15 mouse cellular contexts compared by ENCODE assay signal in the genomic region with DNA sequence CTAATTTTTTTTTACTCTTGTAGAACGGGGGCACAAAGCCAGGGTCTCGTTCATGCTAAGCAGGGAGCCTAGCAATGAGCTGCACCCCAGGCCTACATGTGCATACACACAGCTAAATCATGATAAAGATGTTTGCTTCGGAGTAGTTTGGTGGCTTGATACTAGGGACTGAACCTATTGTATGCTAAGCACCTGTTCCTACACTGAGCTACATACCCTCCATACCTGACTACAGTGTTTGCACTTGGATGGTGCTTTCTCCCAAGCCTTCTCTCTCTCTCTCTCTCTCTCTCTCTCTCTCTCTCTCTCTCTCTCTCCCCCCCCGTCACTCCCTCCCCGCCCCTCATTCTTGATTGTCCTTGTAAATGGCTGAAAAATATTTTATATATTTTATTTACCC. TPM values are rescaled to one million over a fixed set of nuclear protein-coding genes. Genes with fewer than 3 reads are reported as not detected.
DNase-seq lines count a peak whose midpoint lies in the region; ATAC-seq and TF ChIP-seq lines count a peak whose summit lies in the region.
"Had no signal": no experiment of that assay in that cellular context is flagged by ENCODE, and none has a peak within 500 bp of the region (broad histone marks: within the 10 kb centered on the region; RNA-seq: fewer than 3 reads in every experiment).

No protein-coding gene starts in this region.

- H3K36me3 ChIP-seq in forebrain, embryonic 11.5 days (ENCODE audit: control insufficient read depth, insufficient read depth, low read length) = no peaks in the 10 kb centered on the region
- no peaks in the 10 kb centered on the region for H3K36me3 ChIP-seq in forebrain, postnatal 0 days (ENCODE audit: insufficient read depth)
- no peaks in the 10 kb centered on the region for H3K36me3 ChIP-seq in forebrain, embryonic 13.5 days (ENCODE audit: poor library complexity, severe bottlenecking)
- no peaks in the 10 kb centered on the region for H3K36me3 ChIP-seq in forebrain, embryonic 15.5 days
- H3K36me3 ChIP-seq: embryonic facial prominence, embryonic 10.5 days; embryonic facial prominence, embryonic 12.5 days had no signal

- no peak overlapping the region for H3K9ac ChIP-seq in forebrain, embryonic 11.5 days (ENCODE audit: low read length)
- no peak overlapping the region for H3K9ac ChIP-seq in forebrain, postnatal 0 days
- H3K9ac ChIP-seq in forebrain, embryonic 13.5 days = no peak overlapping the region
- no peak overlapping the region for H3K9ac ChIP-seq in forebrain, embryonic 15.5 days (replicated peaks)
- H3K9ac ChIP-seq: embryonic facial prominence, embryonic 12.5 days had no signal

- no peaks in the 10 kb centered on the region; the same call in 1 of the 2 replicates for H3K4me1 ChIP-seq in forebrain, embryonic 11.5 days (replicated peaks; ENCODE audit: control insufficient read depth, insufficient read depth, low read length)
- no peaks in the 10 kb centered on the region for H3K4me1 ChIP-seq in forebrain, postnatal 0 days (ENCODE audit: insufficient read depth)
- H3K4me1 ChIP-seq in forebrain, embryonic 13.5 days = peaks cover 21% of the 10 kb centered on the region
- peaks cover 17% of the 10 kb centered on the region for H3K4me1 ChIP-seq in forebrain, embryonic 15.5 days

- DNase-seq in forebrain, embryonic 11.5 days (ENCODE audit: low spot score) = peak; percentile 43
- no peak for DNase-seq in forebrain, postnatal 0 days
- DNase-seq in ovary, postnatal 36 days (ENCODE audit: low spot score) = no peak
- DNase-seq in layer of hippocampus, adult 11-12 months (ENCODE audit: low spot score) = no peak
- DNase-seq: adrenal gland, postnatal 10 days; adrenal gland, postnatal 25 days; cerebellum, adult 11-12 months; cerebellum, adult 2 months; cerebellum, adult 9-10 months; cerebellum, postnatal 10 days; cerebellum, postnatal 25 days had no signal

- no peak for TF ChIP-seq CTCF in forebrain, postnatal 0 days (IDR thresholded peaks at IDR 0.05; ENCODE audit: low read depth)

- no peak overlapping the region for H3K4me3 ChIP-seq in forebrain, embryonic 11.5 days (ENCODE audit: low read depth, low read length)
- no peak overlapping the region for H3K4me3 ChIP-seq in forebrain, postnatal 0 days (ENCODE audit: low read depth, low read length)
- H3K4me3 ChIP-seq in forebrain, embryonic 13.5 days = no peak overlapping the region
- no peak overlapping the region for H3K4me3 ChIP-seq in forebrain, embryonic 15.5 days
- H3K4me3 ChIP-seq: embryonic facial prominence, embryonic 10.5 days; embryonic facial prominence, embryonic 12.5 days had no signal

- 70% methylated on average over 5 of the region's 5 CpGs for WGBS in forebrain, embryonic 11.5 days
- WGBS in forebrain, postnatal 0 days = 57% methylated on average over 5 of the region's 5 CpGs
- WGBS in forebrain, embryonic 13.5 days = 59% methylated on average over 5 of the region's 5 CpGs
- 54% methylated on average over 5 of the region's 5 CpGs for WGBS in forebrain, embryonic 15.5 days

- H3K27ac ChIP-seq in forebrain, embryonic 11.5 days (ENCODE audit: low read depth, low read length) = 0 out of 2 replicates have a peak overlapping the region, but pooled peaks have one; percentile 18
- H3K27ac ChIP-seq in forebrain, postnatal 0 days (ENCODE audit: low read depth, low read length) = no peak overlapping the region
- no peak overlapping the region for H3K27ac ChIP-seq in forebrain, embryonic 13.5 days
- H3K27ac ChIP-seq in forebrain, embryonic 15.5 days (replicated peaks) = 0 out of 2 replicates have a peak overlapping the region, but pooled peaks have one; percentile 5
- H3K27ac ChIP-seq: embryonic facial prominence, embryonic 10.5 days; embryonic facial prominence, embryonic 12.5 days had no signal

- no peaks in the 10 kb centered on the region for H3K27me3 ChIP-seq in forebrain, embryonic 11.5 days (ENCODE audit: control insufficient read depth, insufficient read depth, low read length)
- H3K27me3 ChIP-seq in forebrain, postnatal 0 days (ENCODE audit: insufficient read depth, low read length) = no peaks in the 10 kb centered on the region
- no peaks in the 10 kb centered on the region for H3K27me3 ChIP-seq in forebrain, embryonic 13.5 days
- no peaks in the 10 kb centered on the region for H3K27me3 ChIP-seq in forebrain, embryonic 15.5 days
- H3K27me3 ChIP-seq: embryonic facial prominence, embryonic 12.5 days had no signal

- 0 out of 2 replicates have a peak, but pooled peaks have one; percentile 42 for ATAC-seq in forebrain, embryonic 11.5 days (replicated peaks; ENCODE audit: low FRiP score)
- no peak for ATAC-seq in forebrain, postnatal 0 days
- peak; percentile 51; the same call in 1 of the 2 replicates for ATAC-seq in forebrain, embryonic 13.5 days
- ATAC-seq in forebrain, embryonic 15.5 days (replicated peaks) = no peak

- H3K9me3 ChIP-seq in forebrain, embryonic 11.5 days (ENCODE audit: control insufficient read depth, low read length) = no peaks in the 10 kb centered on the region
- H3K9me3 ChIP-seq in forebrain, postnatal 0 days (ENCODE audit: low read length) = no peaks in the 10 kb centered on the region
- no peaks in the 10 kb centered on the region for H3K9me3 ChIP-seq in forebrain, embryonic 13.5 days (replicated peaks)
- H3K9me3 ChIP-seq in forebrain, embryonic 15.5 days = no peaks in the 10 kb centered on the region
- H3K9me3 ChIP-seq: embryonic facial prominence, embryonic 10.5 days; embryonic facial prominence, embryonic 12.5 days had no signal

- no peak overlapping the region for H3K4me2 ChIP-seq in forebrain, embryonic 11.5 days (ENCODE audit: low read depth, low read length, severe bottlenecking)
- no peak overlapping the region for H3K4me2 ChIP-seq in forebrain, postnatal 0 days (ENCODE audit: low read depth)
- H3K4me2 ChIP-seq in forebrain, embryonic 13.5 days = peak overlapping the region; percentile 47; the same call in 1 of the 2 replicates
- H3K4me2 ChIP-seq in forebrain, embryonic 15.5 days (replicated peaks) = peak overlapping the region; percentile 27; the same call in 1 of the 2 replicates
- H3K4me2 ChIP-seq: embryonic facial prominence, embryonic 12.5 days had no signal

RNA-seq across cellular contexts. Expression of gene Ankrd44, which starts 49.2 kb away (rescaled TPM):
- 19.1 and 19.3 TPM in 2 replicates for polyA plus RNA-seq in forebrain, embryonic 11.5 days (2014; fragmentation: Nextera tagmentation; extraction: Ambion mirVana)
- total RNA-seq in forebrain, postnatal 0 days (2014; rRNA removed) = 47.2 and 88.1 TPM in 2 replicates
- 7.2 and 12.8 TPM in 2 replicates for polyA plus RNA-seq in forebrain, postnatal 0 days (2015; fragmentation: Nextera tagmentation; extraction: Ambion mirVana)
- 15.7 and 16.6 TPM in 2 replicates for polyA plus RNA-seq in forebrain, embryonic 13.5 days (2015; fragmentation: Nextera tagmentation; extraction: Ambion mirVana)
- polyA plus RNA-seq in forebrain, embryonic 15.5 days (2015; fragmentation: Nextera tagmentation; extraction: Ambion mirVana) = 21.5 and 24.1 TPM in 2 replicates

Comparison
In these comparisons a context has a peak if more than half of its experiments do, and no peak if none do; other contexts are left out.
1. ATAC-seq: peak in forebrain, embryonic 11.5 days (single experiment) and forebrain, embryonic 13.5 days (single experiment); none in forebrain, postnatal 0 days (single experiment) and forebrain, embryonic 15.5 days (single experiment).
2. H3K27ac ChIP-seq: peak in forebrain, embryonic 11.5 days (single experiment) and forebrain, embryonic 15.5 days (single experiment); none in forebrain, postnatal 0 days (single experiment) and forebrain, embryonic 13.5 days (single experiment).
3. H3K4me2 ChIP-seq: peak in forebrain, embryonic 13.5 days (single experiment) and forebrain, embryonic 15.5 days (single experiment); none in forebrain, embryonic 11.5 days (single experiment) and forebrain, postnatal 0 days (single experiment).